Mouse (Mus musculus): Measurements from ENCODE around the gene Ensa. TPM values are rescaled to one million over a fixed set of nuclear protein-coding genes. Genes with fewer than 3 reads are reported as not detected.
A peak's percentile ranks its signal among the peaks of the same experiment; 100 is the strongest.

Ensa gene
- polyA plus RNA-seq, 1 experiment: 10.1 TPM

DNA sequence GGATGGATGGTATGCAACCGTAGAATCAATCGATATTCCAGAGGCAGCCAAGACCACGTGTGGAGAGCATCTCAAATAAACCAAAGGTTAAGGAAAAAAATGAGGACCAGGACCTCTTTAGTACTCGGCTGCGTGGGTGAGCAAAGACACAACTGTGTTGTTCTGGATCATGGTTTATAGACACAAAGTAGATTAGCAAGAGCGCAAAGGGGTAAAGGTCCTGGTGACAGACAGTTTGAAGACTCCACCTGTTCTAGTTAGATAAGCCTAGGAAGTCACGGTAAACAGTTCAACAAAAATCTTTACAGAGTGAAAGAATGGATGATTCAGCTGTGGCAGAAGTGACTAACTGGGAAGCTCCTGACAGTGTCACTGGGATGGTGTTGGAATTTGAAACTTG is 18.3 kb downstream of the Ensa start:
- TF ChIP-seq CTCF (IDR thresholded peaks at IDR 0.05; ENCODE audit: extremely low read depth, insufficient read length, insufficient replicate concordance, low read depth, low read length) (no peak), POLR2A (IDR thresholded peaks at IDR 0.05; ENCODE audit: low read depth, low read length) (no peak)
- H3K27ac ChIP-seq (ENCODE audit: insufficient read depth, low read depth, low read length): peak overlapping the region; percentile 69
- H3K4me3 ChIP-seq (ENCODE audit: low read depth, low read length): no peak overlapping the region
- H3K4me1 ChIP-seq (ENCODE audit: control insufficient read depth, insufficient read depth, insufficient read length, low read length): peaks cover 15% of the 10 kb centered on the region; the same call in 1 of the 2 replicates
- WGBS: 31% methylated on average over 7 of the region's 7 CpGs
- no peaks in the 10 kb centered on the region for H3K27me3 ChIP-seq (ENCODE audit: control insufficient read depth, insufficient read depth, low read length)
- no peaks in the 10 kb centered on the region for H3K36me3 ChIP-seq (ENCODE audit: control insufficient read depth, insufficient read depth, low read length)

DNA sequence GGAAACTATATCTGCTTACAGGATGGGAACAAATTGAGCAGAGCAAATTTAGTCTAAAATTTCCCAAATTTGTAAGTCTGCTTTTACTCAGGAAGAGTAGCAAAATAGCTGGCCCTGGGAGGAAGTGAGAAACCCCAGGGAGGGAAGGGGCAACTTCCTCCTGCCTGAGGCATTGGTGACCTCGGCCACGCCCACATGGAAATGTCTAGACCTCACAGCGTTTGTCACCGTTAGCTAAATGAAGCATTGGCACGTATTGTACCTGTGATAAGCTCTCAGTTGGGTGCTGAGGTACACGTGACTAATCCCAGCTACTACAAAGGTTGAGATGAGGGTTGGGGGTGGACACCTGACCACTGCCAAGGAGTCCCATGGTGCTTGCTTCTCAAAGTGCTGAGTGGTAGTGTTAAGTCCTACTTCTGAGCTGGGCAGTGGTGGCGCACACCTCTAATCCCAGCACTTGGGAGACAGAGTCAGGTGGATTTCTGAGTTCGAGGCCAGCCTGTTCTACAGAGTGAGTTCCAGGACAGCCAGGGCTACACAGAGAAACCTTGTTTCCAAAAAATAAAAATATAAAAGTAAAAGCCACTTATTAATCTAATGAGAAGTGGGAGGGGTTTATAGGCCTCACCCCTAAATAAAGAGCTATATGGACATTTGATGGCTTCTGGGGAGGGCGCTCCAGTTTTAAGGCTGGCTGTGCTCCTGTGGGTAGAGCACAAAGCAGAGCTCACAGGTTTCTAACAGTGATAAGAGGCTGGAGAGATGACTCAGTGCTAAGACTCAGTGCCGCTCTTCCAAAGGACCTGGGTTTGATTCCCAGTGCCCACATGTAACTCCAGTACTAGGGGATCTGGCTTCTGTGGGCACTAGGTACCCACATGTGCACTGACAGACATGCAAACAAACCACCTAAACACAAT is 20.8 kb downstream of the Ensa start:
- Histone ChIP-seq H3K4me3 (ENCODE audit: low read depth, low read length) (no peak overlapping the region), H3K36me3 (ENCODE audit: control insufficient read depth, insufficient read depth, low read length) (no peaks in the 10 kb centered on the region), H3K4me1 (ENCODE audit: control insufficient read depth, insufficient read depth, insufficient read length, low read length) (peaks cover 20% of the 10 kb centered on the region; the same call in 1 of the 2 replicates), H3K27me3 (ENCODE audit: control insufficient read depth, insufficient read depth, low read length) (no peaks in the 10 kb centered on the region), H3K27ac (ENCODE audit: insufficient read depth, low read depth, low read length) (peak overlapping the region; percentile 36)
- TF ChIP-seq CTCF (IDR thresholded peaks at IDR 0.05; ENCODE audit: extremely low read depth, insufficient read length, insufficient replicate concordance, low read depth, low read length) (no peak), POLR2A (IDR thresholded peaks at IDR 0.05; ENCODE audit: low read depth, low read length) (no peak)
- WGBS: 48% methylated on average over 10 of the region's 10 CpGs

DNA sequence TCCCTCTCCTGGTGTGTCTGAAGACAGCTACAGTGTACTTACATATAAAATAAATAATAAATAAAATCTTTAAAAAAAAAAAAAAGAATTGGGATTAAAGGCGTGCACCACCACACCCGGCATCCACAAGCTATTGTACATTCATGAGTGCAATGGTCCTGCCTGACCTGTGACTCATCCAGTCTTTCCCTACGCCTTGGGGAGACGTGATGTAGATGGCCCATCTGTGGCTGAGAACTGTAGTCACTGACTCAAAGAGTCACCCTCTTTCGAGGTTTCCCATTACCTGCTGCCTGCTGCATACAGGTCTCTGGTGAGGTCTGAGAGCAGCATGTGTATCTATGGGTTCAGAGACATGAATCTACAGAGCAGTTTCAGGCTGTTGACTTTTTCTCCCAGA is 23.2 kb downstream of the Ensa start:
- TF ChIP-seq POLR2A (IDR thresholded peaks at IDR 0.05; ENCODE audit: low read depth, low read length) (no peak), CTCF (IDR thresholded peaks at IDR 0.05; ENCODE audit: extremely low read depth, insufficient read length, insufficient replicate concordance, low read depth, low read length) (no peak)
- 73% methylated on average over 5 of the region's 5 CpGs for WGBS
- Histone ChIP-seq H3K27me3 (ENCODE audit: control insufficient read depth, insufficient read depth, low read length) (no peaks in the 10 kb centered on the region), H3K27ac (ENCODE audit: insufficient read depth, low read depth, low read length) (no peak overlapping the region), H3K36me3 (ENCODE audit: control insufficient read depth, insufficient read depth, low read length) (no peaks in the 10 kb centered on the region), H3K4me3 (ENCODE audit: low read depth, low read length) (no peak overlapping the region), H3K4me1 (ENCODE audit: control insufficient read depth, insufficient read depth, insufficient read length, low read length) (peaks cover 23% of the 10 kb centered on the region)

DNA sequence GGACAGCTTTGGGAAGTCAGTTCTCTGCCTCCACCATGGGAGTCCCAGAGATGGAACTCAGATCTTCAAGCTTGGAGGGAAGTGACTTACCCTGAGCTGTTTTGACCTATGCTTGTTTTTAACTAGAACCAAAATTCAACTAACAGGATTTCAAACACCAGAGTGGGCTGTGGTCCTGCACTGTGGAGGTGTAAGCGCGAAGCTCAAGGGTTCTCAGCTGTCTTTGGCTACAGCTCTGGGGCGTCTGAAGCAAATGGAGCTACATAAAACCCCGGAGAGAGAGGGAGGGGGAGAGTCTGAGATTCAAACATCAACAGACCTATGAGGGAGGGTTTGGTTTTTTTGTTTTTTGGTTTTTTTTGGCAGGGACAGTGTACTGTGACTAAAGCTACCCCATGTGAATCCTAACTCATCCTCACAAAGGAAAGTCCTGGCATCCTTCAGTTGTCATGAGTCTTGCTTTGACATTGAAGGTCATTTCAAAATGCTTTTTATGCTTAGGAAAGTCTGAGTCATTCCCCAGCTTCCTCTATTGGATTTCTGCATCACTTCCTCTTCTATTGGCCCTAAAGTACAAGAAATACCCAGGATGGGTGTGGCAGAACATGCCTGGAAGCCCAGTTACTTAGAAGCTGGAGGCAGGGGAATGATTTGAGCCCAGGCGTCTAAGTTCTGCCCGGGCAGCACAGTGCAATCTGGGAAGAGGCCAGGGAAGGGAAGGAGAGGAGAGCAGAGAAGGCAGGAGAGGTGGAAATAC is 25.7 kb downstream of the Ensa start:
- Histone ChIP-seq H3K36me3 (ENCODE audit: control insufficient read depth, insufficient read depth, low read length) (no peaks in the 10 kb centered on the region), H3K4me3 (ENCODE audit: low read depth, low read length) (no peak overlapping the region), H3K27ac (ENCODE audit: insufficient read depth, low read depth, low read length) (peak overlapping the region; percentile 79), H3K27me3 (ENCODE audit: control insufficient read depth, insufficient read depth, low read length) (no peaks in the 10 kb centered on the region), H3K4me1 (ENCODE audit: control insufficient read depth, insufficient read depth, insufficient read length, low read length) (peaks cover 13% of the 10 kb centered on the region)
- WGBS: 44% methylated on average over 6 of the region's 6 CpGs
- TF ChIP-seq CTCF (IDR thresholded peaks at IDR 0.05; ENCODE audit: extremely low read depth, insufficient read length, insufficient replicate concordance, low read depth, low read length): no peak
- no peak for TF ChIP-seq POLR2A (IDR thresholded peaks at IDR 0.05; ENCODE audit: low read depth, low read length)

DNA sequence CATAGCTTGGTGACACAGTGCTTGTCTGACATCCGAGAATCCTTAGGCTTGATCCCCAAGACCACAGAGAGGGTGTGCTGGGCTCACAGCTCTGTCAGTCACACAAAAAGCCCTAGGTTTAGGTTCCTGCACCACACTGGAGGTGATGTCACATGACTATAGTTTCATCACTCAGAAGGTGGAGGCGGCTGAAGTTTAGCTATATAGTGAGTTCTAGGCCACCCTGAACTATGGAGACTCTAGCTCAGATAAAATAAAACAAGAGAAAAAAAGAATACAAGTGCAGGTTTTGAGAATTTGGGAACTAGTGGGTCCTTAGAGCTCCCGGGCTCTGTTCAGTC is 26.2 kb downstream of the Ensa start:
- whole genome bisulfite sequencing: 80% methylated on average over 3 of the region's 3 CpGs
- no peaks in the 10 kb centered on the region for H3K36me3 ChIP-seq (ENCODE audit: control insufficient read depth, insufficient read depth, low read length)
- H3K27ac ChIP-seq (ENCODE audit: insufficient read depth, low read depth, low read length): peak overlapping the region; percentile 79
- TF ChIP-seq CTCF (IDR thresholded peaks at IDR 0.05; ENCODE audit: extremely low read depth, insufficient read length, insufficient replicate concordance, low read depth, low read length): no peak
- no peak for TF ChIP-seq POLR2A (IDR thresholded peaks at IDR 0.05; ENCODE audit: low read depth, low read length)
- no peak overlapping the region for H3K4me3 ChIP-seq (ENCODE audit: low read depth, low read length)
- peaks cover 15% of the 10 kb centered on the region for H3K4me1 ChIP-seq (ENCODE audit: control insufficient read depth, insufficient read depth, insufficient read length, low read length)
- no peaks in the 10 kb centered on the region for H3K27me3 ChIP-seq (ENCODE audit: control insufficient read depth, insufficient read depth, low read length)

DNA sequence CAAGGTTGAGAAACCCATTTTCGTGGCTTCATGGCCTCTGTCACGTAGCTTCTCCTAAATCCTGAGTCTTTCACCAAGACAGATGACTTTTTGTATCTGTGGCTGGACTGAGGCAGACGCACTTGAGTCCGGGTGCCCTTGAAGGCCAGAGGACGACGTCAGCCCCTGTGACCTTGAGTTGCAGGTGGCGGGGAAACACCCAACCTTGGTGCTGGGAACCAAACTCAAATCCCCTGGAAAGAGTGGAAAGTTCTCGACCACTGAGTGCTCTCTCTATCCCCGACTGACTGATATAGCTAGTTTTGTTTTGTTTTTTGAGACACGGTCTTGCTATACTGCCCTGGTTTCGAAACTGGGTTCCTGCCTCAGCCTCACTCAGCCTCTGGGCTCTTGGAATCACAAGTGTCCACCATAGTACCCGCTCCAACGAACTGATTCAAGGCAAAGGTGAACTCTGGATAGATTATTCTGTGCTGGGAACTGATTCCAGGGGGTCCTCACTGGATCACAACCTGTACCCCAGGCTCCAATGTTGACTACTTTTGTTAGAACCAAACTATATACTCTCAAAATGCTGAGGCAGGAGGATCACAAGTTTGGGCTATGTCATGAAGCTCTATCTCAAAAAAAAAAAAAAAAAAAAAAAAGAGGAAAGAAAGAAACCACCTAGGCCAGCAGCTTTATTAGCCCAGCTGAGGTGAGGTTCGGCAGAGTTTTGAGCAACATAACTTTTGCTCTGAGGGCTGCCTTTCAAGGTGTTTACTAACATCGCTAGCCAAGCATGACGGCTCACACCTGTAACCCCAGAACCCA is 26.8 kb downstream of the Ensa start:
- H3K27me3 ChIP-seq (ENCODE audit: control insufficient read depth, insufficient read depth, low read length): no peaks in the 10 kb centered on the region
- 85% methylated on average over 16 of the region's 16 CpGs for WGBS
- TF ChIP-seq POLR2A (IDR thresholded peaks at IDR 0.05; ENCODE audit: low read depth, low read length): no peak
- no peaks in the 10 kb centered on the region for H3K36me3 ChIP-seq (ENCODE audit: control insufficient read depth, insufficient read depth, low read length)
- peak overlapping the region; percentile 79 for H3K27ac ChIP-seq (ENCODE audit: insufficient read depth, low read depth, low read length)
- H3K4me3 ChIP-seq (ENCODE audit: low read depth, low read length): no peak overlapping the region
- H3K4me1 ChIP-seq (ENCODE audit: control insufficient read depth, insufficient read depth, insufficient read length, low read length): peaks cover 16% of the 10 kb centered on the region
